Mouse (Mus musculus) urinary bladder, postnatal 36 days (tissue): ENCODE measurements around the gene Pde4d.

Experiments used
- DNase-seq, 2 experiments: peaks; one replicate each; pipeline ENCODE4 v3.0.0; 2022; ENCODE audit warnings: low spot score in 2 of 2, mixed read lengths in 1 of 2

Pde4d gene

GRCm38 (mm10) chr13:109891194-109891909, 1441.6 kb downstream of the Pde4d start:
- no peak for DNase-seq

GRCm38 (mm10) chr13:109891910-109892265, 1442.1 kb downstream of the Pde4d start:
- no peak for DNase-seq

- peak in 1 of 2 experiments; percentile 54 for DNase-seq
Observed at GRCm38 (mm10) chr13:109899442-109900428, 1450.0 kb downstream of the Pde4d start.

GRCm38 (mm10) chr13:109901811-109902210, 1452.1 kb downstream of the Pde4d start:
- no peak for DNase-seq

- DNase-seq, result peak in 1 of 2 experiments; percentile 30
Observed at GRCm38 (mm10) chr13:109902460-109902854, 1452.7 kb downstream of the Pde4d start.

- DNase-seq, result peak; percentile 63 to 75
Observed at GRCm38 (mm10) chr13:109902855-109903763, 1453.4 kb downstream of the Pde4d start.

- no peak for DNase-seq
Observed at GRCm38 (mm10) chr13:109903764-109904510, 1454.2 kb downstream of the Pde4d start.

GRCm38 (mm10) chr13:109906342-109906888, 1456.7 kb downstream of the Pde4d start:
- no peak for DNase-seq

- peak; percentile 57 to 77 for DNase-seq
Observed at GRCm38 (mm10) chr13:109907634-109908033, 1457.9 kb downstream of the Pde4d start.

- DNase-seq, result no peak
Observed at GRCm38 (mm10) chr13:109908386-109908785, 1458.6 kb downstream of the Pde4d start.

GRCm38 (mm10) chr13:109909111-109909510, 1459.4 kb downstream of the Pde4d start:
- no peak for DNase-seq

- DNase-seq, result no peak
Observed at GRCm38 (mm10) chr13:109910915-109911314, 1461.2 kb downstream of the Pde4d start.

GRCm38 (mm10) chr13:109912635-109913034, 1462.9 kb downstream of the Pde4d start:
- no peak for DNase-seq

GRCm38 (mm10) chr13:109914246-109914645, 1464.5 kb downstream of the Pde4d start:
- no peak for DNase-seq

GRCm38 (mm10) chr13:109914846-109915245, 1465.1 kb downstream of the Pde4d start:
- DNase-seq, result peak in 1 of 2 experiments; percentile 69

- no peak for DNase-seq
Observed at GRCm38 (mm10) chr13:109915501-109915900, 1465.8 kb downstream of the Pde4d start.

- no peak for DNase-seq
Observed at GRCm38 (mm10) chr13:109915964-109916363, 1466.2 kb downstream of the Pde4d start.

- DNase-seq, result no peak
Observed at GRCm38 (mm10) chr13:109917551-109917950, 1467.8 kb downstream of the Pde4d start.

- no peak for DNase-seq
Observed at GRCm38 (mm10) chr13:109918631-109919030, 1468.9 kb downstream of the Pde4d start.

GRCm38 (mm10) chr13:109920256-109920655, 1470.5 kb downstream of the Pde4d start:
- DNase-seq, result no peak
